Comparison of ENCODE assay signal across 8 mouse cellular contexts in the genomic region with DNA sequence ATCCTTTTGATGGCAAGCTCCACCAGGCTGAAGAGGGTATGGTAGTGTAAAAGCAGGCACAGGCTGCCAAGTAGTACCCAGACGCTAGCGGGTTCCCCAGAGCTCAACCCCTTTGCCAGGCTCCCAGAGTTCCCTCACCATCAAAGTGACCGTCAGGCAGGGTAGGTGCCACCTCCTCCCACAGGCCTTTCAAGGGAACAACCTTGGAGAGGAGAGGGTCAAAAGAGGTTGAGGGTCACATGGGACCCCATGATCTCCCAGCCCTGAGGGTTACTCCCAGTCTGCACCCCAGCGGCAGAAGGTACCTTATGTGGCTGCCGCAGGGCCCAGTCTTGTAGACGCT. TPM values are rescaled to one million over a fixed set of nuclear protein-coding genes. Genes with fewer than 3 reads are reported as not detected.
A peak's percentile ranks its signal among the peaks of the same experiment; 100 is the strongest.
DNase-seq lines count a peak whose midpoint lies in the region; ATAC-seq and TF ChIP-seq lines count a peak whose summit lies in the region.

No protein-coding gene starts in this region.

- H3K36me3 ChIP-seq in heart, embryonic 16.5 days (ENCODE audit: control insufficient read depth, insufficient read depth) = peaks cover 41% of the 10 kb centered on the region
- peaks cover 35% of the 10 kb centered on the region for H3K36me3 ChIP-seq in intestine, embryonic 15.5 days
- H3K36me3 ChIP-seq in myocyte (ENCODE audit: control insufficient read depth, insufficient read depth) = no peaks in the 10 kb centered on the region

- no peaks in the 10 kb centered on the region for H3K27me3 ChIP-seq in heart, embryonic 16.5 days (ENCODE audit: control insufficient read depth, insufficient read depth, low read length)
- H3K27me3 ChIP-seq in intestine, embryonic 15.5 days (replicated peaks) = no peaks in the 10 kb centered on the region
- no peaks in the 10 kb centered on the region for H3K27me3 ChIP-seq in myocyte (ENCODE audit: control insufficient read depth, insufficient read depth, insufficient read length)

- H3K4me1 ChIP-seq in heart, embryonic 16.5 days (ENCODE audit: control insufficient read depth, insufficient read depth, low read length) = peaks cover 30% of the 10 kb centered on the region
- H3K4me1 ChIP-seq in embryonic fibroblast, embryonic 13.5 days (ENCODE audit: control insufficient read depth, insufficient read depth, low read length) = peaks cover 3% of the 10 kb centered on the region; the same call in 1 of the 2 replicates
- peaks cover 34% of the 10 kb centered on the region for H3K4me1 ChIP-seq in intestine, embryonic 15.5 days (replicated peaks)

- peak overlapping the region; percentile 71 for H3K9ac ChIP-seq in heart, embryonic 16.5 days (ENCODE audit: low read length)
- H3K9ac ChIP-seq in intestine, embryonic 15.5 days = peak overlapping the region; percentile 61; the same call in 1 of the 2 replicates

- DNase-seq in heart, adult 18-20 months = no peak
- no peak for DNase-seq in urinary bladder, postnatal 14 days (ENCODE audit: low spot score)
- no peak for DNase-seq in spleen, postnatal 36 days (ENCODE audit: low spot score in 2 of 2)

- peak overlapping the region; percentile 75 for H3K4me2 ChIP-seq in heart, embryonic 16.5 days (ENCODE audit: low read depth, low read length)
- peak overlapping the region; percentile 92 for H3K4me2 ChIP-seq in intestine, embryonic 15.5 days (replicated peaks)
- H3K4me2 ChIP-seq in myocyte (ENCODE audit: low read depth) = peak overlapping the region; percentile 92

- peaks cover 19% of the 10 kb centered on the region for H3K79me2 ChIP-seq in myocyte (ENCODE audit: control insufficient read depth, insufficient read depth)

- no peak for ATAC-seq in heart, embryonic 16.5 days (replicated peaks; ENCODE audit: extremely low read depth, insufficient read depth, low FRiP score)
- ATAC-seq in intestine, embryonic 15.5 days = no peak
- no peak for ATAC-seq in granulocyte monocyte progenitor cell, adult 5-6 weeks (replicated peaks; ENCODE audit: poor library complexity, severe bottlenecking)

- peak overlapping the region; percentile 50 for H3K4me3 ChIP-seq in heart, embryonic 16.5 days (ENCODE audit: low read length)
- H3K4me3 ChIP-seq in embryonic fibroblast, embryonic 13.5 days (ENCODE audit: insufficient read depth, low read length) = no peak overlapping the region
- peak overlapping the region; percentile 49 for H3K4me3 ChIP-seq in intestine, embryonic 15.5 days (replicated peaks)
- H3K4me3 ChIP-seq in myocyte = peak overlapping the region; percentile 50

- no peak overlapping the region for H3ac ChIP-seq in myocyte (ENCODE audit: control insufficient read depth, insufficient read length)

- TF ChIP-seq POLR2A in embryonic fibroblast, embryonic 13.5 days (IDR thresholded peaks at IDR 0.05; ENCODE audit: low read depth, low read length) = no peak
- TF ChIP-seq POLR2A in myocyte (IDR thresholded peaks at IDR 0.05; ENCODE audit: insufficient read length, low read depth) = no peak

- H3K27ac ChIP-seq in heart, embryonic 16.5 days (ENCODE audit: low read length) = peak overlapping the region; percentile 99
- H3K27ac ChIP-seq in embryonic fibroblast, embryonic 13.5 days (ENCODE audit: insufficient read depth, low read length) = peak overlapping the region; percentile 19
- peak overlapping the region; percentile 99; the same call in 1 of the 2 replicates for H3K27ac ChIP-seq in intestine, embryonic 15.5 days

- no peaks in the 10 kb centered on the region for H3K9me3 ChIP-seq in heart, embryonic 16.5 days (replicated peaks; ENCODE audit: control insufficient read depth, low read length)
- H3K9me3 ChIP-seq in intestine, embryonic 15.5 days = no peaks in the 10 kb centered on the region

- TF ChIP-seq CTCF in embryonic fibroblast, embryonic 13.5 days (IDR thresholded peaks at IDR 0.05; ENCODE audit: borderline replicate concordance, insufficient read depth, low read length) = no peak

- 63% methylated on average over 6 of the region's 6 CpGs for WGBS in heart, embryonic 16.5 days
- WGBS in intestine, embryonic 15.5 days = 73% methylated on average over 6 of the region's 6 CpGs

TF ChIP-seq in myocyte, 11 proteins besides CTCF, POLR2A, EP300 and RAD21:
- no peak for TF ChIP-seq E2F4 (IDR thresholded peaks at IDR 0.05; ENCODE audit: insufficient read depth)
- TF ChIP-seq MAX (IDR thresholded peaks at IDR 0.05; ENCODE audit: low read depth) = no peak
- TF ChIP-seq TCF12 (IDR thresholded peaks at IDR 0.05; ENCODE audit: insufficient read depth, poor library complexity, severe bottlenecking) = no peak
- TF ChIP-seq REST (IDR thresholded peaks at IDR 0.05; ENCODE audit: insufficient read depth, insufficient read length) = no peak
- TF ChIP-seq MYOD1 (IDR thresholded peaks at IDR 0.05; ENCODE audit: control insufficient read depth in 1 of 3, insufficient read length in 2 of 3, low read depth in 2 of 3) = no peak
- TF ChIP-seq USF1 (IDR thresholded peaks at IDR 0.05; ENCODE audit: low read depth) = no peak
TF ChIP-seq in myocyte: peak in this region for 0.

RNA-seq across cellular contexts. Expression of a gene that starts 1.4 kb away (rescaled TPM):
- polyA plus RNA-seq in heart, embryonic 16.5 days (2015; fragmentation: Nextera tagmentation; extraction: Ambion mirVana) = 50.3 and 51.6 TPM in 2 replicates
- total RNA-seq in heart, adult 18-20 months (2021) = 10 to 100 TPM in 1 of 2 experiments, 1 to 10 TPM in 1; 8.9 to 14.8 TPM
- 19.9 and 21.9 TPM in 2 replicates for polyA plus RNA-seq in embryonic fibroblast, embryonic 13.5 days (2011; ENCODE audit: insufficient read length, low read depth, missing spikeins)
- polyA plus RNA-seq in intestine, embryonic 15.5 days (2015; fragmentation: Nextera tagmentation; extraction: Ambion mirVana) = 71.0 and 112 TPM in 2 replicates
- polyA plus RNA-seq in myocyte (2012; fragmentation: generic; extraction: Trizol) = 162 TPM
- 4.8 and 6.9 TPM in 2 replicates for total RNA-seq in granulocyte monocyte progenitor cell, adult 5-6 weeks (2014; fragmentation: Nextera tagmentation)
- total RNA-seq in granulocyte monocyte progenitor cell, adult 5-6 weeks (2017) = 3.1 and 5.7 TPM in 2 replicates

RNA-seq across cellular contexts. Expression of a gene that starts 1.9 kb away (rescaled TPM):
- polyA plus RNA-seq in heart, embryonic 16.5 days (2015; fragmentation: Nextera tagmentation; extraction: Ambion mirVana) = 30.7 and 33.9 TPM in 2 replicates
- total RNA-seq in heart, adult 18-20 months (2021) = 10 to 100 TPM; 46.9 to 58.8 TPM
- 117 and 142 TPM in 2 replicates for polyA plus RNA-seq in embryonic fibroblast, embryonic 13.5 days (2011; ENCODE audit: insufficient read length, low read depth, missing spikeins)
- polyA plus RNA-seq in intestine, embryonic 15.5 days (2015; fragmentation: Nextera tagmentation; extraction: Ambion mirVana) = 53.1 and 57.0 TPM in 2 replicates
- polyA plus RNA-seq in myocyte (2012; fragmentation: generic; extraction: Trizol) = 123 TPM
- total RNA-seq in granulocyte monocyte progenitor cell, adult 5-6 weeks (2014; fragmentation: Nextera tagmentation) = 128 and 145 TPM in 2 replicates
- total RNA-seq in granulocyte monocyte progenitor cell, adult 5-6 weeks (2017) = 154 and 157 TPM in 2 replicates

RNA-seq across cellular contexts. Expression of a gene that starts 10.5 kb away (rescaled TPM):
- polyA plus RNA-seq in heart, embryonic 16.5 days (2015; fragmentation: Nextera tagmentation; extraction: Ambion mirVana) = 596 and 743 TPM in 2 replicates
- total RNA-seq in heart, adult 18-20 months (2021) = 1,000 to 10,000 TPM; 1,019 to 1,055 TPM
- polyA plus RNA-seq in embryonic fibroblast, embryonic 13.5 days (2011; ENCODE audit: insufficient read length, low read depth, missing spikeins) = 65.5 and 65.7 TPM in 2 replicates
- polyA plus RNA-seq in intestine, embryonic 15.5 days (2015; fragmentation: Nextera tagmentation; extraction: Ambion mirVana) = 467 and 534 TPM in 2 replicates
- polyA plus RNA-seq in myocyte (2012; fragmentation: generic; extraction: Trizol) = 407 TPM
- 109 and 191 TPM in 2 replicates for total RNA-seq in granulocyte monocyte progenitor cell, adult 5-6 weeks (2014; fragmentation: Nextera tagmentation)
- 97.9 and 124 TPM in 2 replicates for total RNA-seq in granulocyte monocyte progenitor cell, adult 5-6 weeks (2017)

RNA-seq across cellular contexts. Expression of a gene that starts 32.8 kb away (rescaled TPM):
- 536 and 549 TPM in 2 replicates for polyA plus RNA-seq in heart, embryonic 16.5 days (2015; fragmentation: Nextera tagmentation; extraction: Ambion mirVana)
- 100 to 1,000 TPM; 745 to 872 TPM for total RNA-seq in heart, adult 18-20 months (2021)
- polyA plus RNA-seq in embryonic fibroblast, embryonic 13.5 days (2011; ENCODE audit: insufficient read length, low read depth, missing spikeins) = 2,340 and 2,493 TPM in 2 replicates
- polyA plus RNA-seq in intestine, embryonic 15.5 days (2015; fragmentation: Nextera tagmentation; extraction: Ambion mirVana) = 974 and 1,020 TPM in 2 replicates
- 4,761 TPM for polyA plus RNA-seq in myocyte (2012; fragmentation: generic; extraction: Trizol)
- 3,725 and 3,829 TPM in 2 replicates for total RNA-seq in granulocyte monocyte progenitor cell, adult 5-6 weeks (2014; fragmentation: Nextera tagmentation)
- 2,646 and 2,810 TPM in 2 replicates for total RNA-seq in granulocyte monocyte progenitor cell, adult 5-6 weeks (2017)

RNA-seq across cellular contexts. Expression of a gene that starts 33.2 kb away (rescaled TPM):
- 31.9 and 40.1 TPM in 2 replicates for polyA plus RNA-seq in heart, embryonic 16.5 days (2015; fragmentation: Nextera tagmentation; extraction: Ambion mirVana)
- 10 to 100 TPM; 11.4 to 14.2 TPM for total RNA-seq in heart, adult 18-20 months (2021)
- polyA plus RNA-seq in embryonic fibroblast, embryonic 13.5 days (2011; ENCODE audit: insufficient read length, low read depth, missing spikeins) = 24.0 and 29.1 TPM in 2 replicates
- polyA plus RNA-seq in intestine, embryonic 15.5 days (2015; fragmentation: Nextera tagmentation; extraction: Ambion mirVana) = 53.0 and 55.2 TPM in 2 replicates
- polyA plus RNA-seq in myocyte (2012; fragmentation: generic; extraction: Trizol) = 30.7 TPM
- total RNA-seq in granulocyte monocyte progenitor cell, adult 5-6 weeks (2014; fragmentation: Nextera tagmentation) = 52.6 and 53.1 TPM in 2 replicates
- 30.6 and 31.0 TPM in 2 replicates for total RNA-seq in granulocyte monocyte progenitor cell, adult 5-6 weeks (2017)

Comparison
In these comparisons a context has a peak if more than half of its experiments do, and no peak if none do; other contexts are left out.
1. H3K27ac ChIP-seq: peak in every context shown above with its lines; median percentile 99 in heart, embryonic 16.5 days; 99 in intestine, embryonic 15.5 days; 19 in embryonic fibroblast, embryonic 13.5 days.